Mouse (Mus musculus) pancreas, adult 10 weeks (tissue): ENCODE results near the gene Prl3c1. TPM values are rescaled to one million over a fixed set of nuclear protein-coding genes. Genes with fewer than 3 reads are reported as not detected.

ENCODE experiments used
- polyA plus RNA-seq: library from polyadenylated mRNA; stranded (reverse); fragments of 350-450 nt; fragmentation: Illumina TruSeq; extraction: RNeasy Lipid Tissue Mini Kit (QIAGEN cat#74804); gene quantifications from one replicate; pipeline ENCODE4 v1.2.3, GENCODE M21; 2015; ENCODE audit warnings: low read depth, low replicate concordance; ENCODE audit not compliant: insufficient read depth

Prl3c1 gene
- not detected for polyA plus RNA-seq

DNA sequence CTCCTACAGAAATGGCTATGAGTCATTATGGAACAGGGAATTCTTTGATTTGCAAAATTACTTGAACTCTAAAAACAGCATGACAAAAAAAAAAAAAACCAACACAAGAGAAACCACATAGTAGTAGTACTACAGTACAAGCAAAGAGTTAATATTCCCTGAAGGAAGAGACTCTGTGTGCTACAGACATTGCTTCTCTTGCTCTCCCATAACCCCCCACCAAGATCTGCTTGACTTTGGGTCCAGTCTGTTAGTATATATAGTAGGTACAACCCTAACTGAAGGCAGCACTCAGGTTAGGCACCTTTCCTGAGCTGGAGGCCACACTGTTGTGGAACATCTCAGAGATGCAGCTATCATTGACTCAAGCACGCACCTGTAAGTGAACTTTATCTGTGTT, at the start of gene Prl3c1:
Prl3c1 (plus strand) TSS at position 301 of the 400 bp plus-strand sequence.

GRCm38 (mm10) chr13:27156490-27156889, 40.0 kb upstream of the Prl3c1 start, which contains the start of gene Prl3d3:
Gene Prl3d3, plus strand, starts transcription at chr13:27156790.

DNA sequence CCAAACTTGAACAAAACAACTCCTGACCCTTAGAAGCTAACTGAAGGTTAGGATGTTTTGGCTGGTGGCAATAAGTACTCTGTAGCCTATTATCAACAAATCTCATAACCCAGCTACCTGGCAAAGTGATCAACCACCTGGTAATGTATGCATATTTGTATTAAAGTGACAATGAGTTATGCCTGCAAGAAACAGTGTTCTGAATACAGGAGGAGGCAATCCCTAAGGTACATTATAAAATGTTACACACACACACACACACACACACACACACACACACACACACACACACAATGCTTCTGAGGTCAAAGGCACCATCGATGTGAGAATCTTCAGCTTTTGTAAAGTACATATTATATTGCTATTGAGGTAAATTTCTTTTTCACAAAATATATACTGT, 45.1 kb downstream of the Prl3c1 start, which contains the start of gene Prl3b1:
Prl3b1 (plus strand) TSS at position 301 of the 400 bp plus-strand sequence.

Other genes with a start within 250 kb of the Prl3c1 start
- not detected for gene Prl, start 139.1 kb upstream of the Prl3c1 start, polyA plus RNA-seq
- gene Prl3d1, start 102.5 kb upstream of the Prl3c1 start, polyA plus RNA-seq: not detected
- not detected for gene Prl3d2, start 75.0 kb upstream of the Prl3c1 start, polyA plus RNA-seq
- not detected for gene Prl3d3, start 39.9 kb upstream of the Prl3c1 start, polyA plus RNA-seq
- gene Prl3b1, start 45.2 kb downstream of the Prl3c1 start, polyA plus RNA-seq: not detected
- not detected for gene Prl3a1, start 62.8 kb downstream of the Prl3c1 start, polyA plus RNA-seq
- gene Prl6a1, start 116.0 kb downstream of the Prl3c1 start, polyA plus RNA-seq: not detected
- gene Prl8a2, start 149.0 kb downstream of the Prl3c1 start, polyA plus RNA-seq: not detected
- not detected for gene Prl2b1, start 194.2 kb downstream of the Prl3c1 start, polyA plus RNA-seq
- not detected for gene Prl8a6, start 242.0 kb downstream of the Prl3c1 start, polyA plus RNA-seq